Mouse (Mus musculus) heart, adult 2 months (tissue): ENCODE results near the gene Fam24a. TPM values are rescaled to one million over a fixed set of nuclear protein-coding genes. Genes with fewer than 3 reads are reported as not detected.
A peak's percentile ranks its signal among the peaks of the same experiment; 100 is the strongest.

ENCODE experiments used
- DNase-seq, 2 experiments: peaks; one replicate each; pipeline ENCODE4 v3.0.0; 2021
- H3K27ac ChIP-seq: fragments of 200-600 bp; 2 replicates; pipeline ENCODE4 v1.8.1; 2022
- H3K27me3 ChIP-seq: fragments of 200-500 bp; 2 replicates; pipeline ENCODE4 v1.6.1; 2012; ENCODE audit warnings: mild to moderate bottlenecking, low read length, inconsistent platforms, mixed read lengths; ENCODE audit not compliant: control insufficient read depth, insufficient read depth
- H3K36me3 ChIP-seq: fragments of 200-500 bp; 2 replicates; pipeline ENCODE4 v1.6.1; 2012; ENCODE audit warnings: low read length, inconsistent platforms; ENCODE audit not compliant: control insufficient read depth, insufficient read depth
- H3K4me1 ChIP-seq: fragments of 200-500 bp; 2 replicates; pipeline ENCODE4 v1.6.1; 2011; ENCODE audit warnings: low read length; ENCODE audit not compliant: control insufficient read depth, insufficient read depth
- H3K4me3 ChIP-seq: fragments of 200-600 bp; 2 replicates; pipeline ENCODE4 v1.8.1; 2022
- H3K79me2 ChIP-seq: fragments of 200-500 bp; replicated peaks from 2 replicates; pipeline ENCODE4 v1.6.1; 2012; ENCODE audit warnings: mild to moderate bottlenecking, inconsistent platforms, low read length, moderate library complexity, mixed read lengths; ENCODE audit not compliant: control insufficient read depth, insufficient read depth
- H3K9ac ChIP-seq: fragments of 200-500 bp; 2 replicates; pipeline ENCODE4 v1.6.1; 2012; ENCODE audit warnings: low read depth, mild to moderate bottlenecking, control low read depth, inconsistent platforms, low read length, mixed read lengths
- CTCF ChIP-seq: fragments of 200-600 bp; IDR thresholded peaks from 2 replicates; pipeline ENCODE4 v1.8.1; 2022; ENCODE audit warnings: antibody characterized with exemption, mild to moderate bottlenecking, moderate library complexity
- EP300 ChIP-seq: fragments of 200-500 bp; IDR thresholded peaks from 2 replicates; pipeline ENCODE4 v1.6.1; 2011; ENCODE audit warnings: low read depth, low read length, control low read depth; ENCODE audit not compliant: insufficient read depth
- POLR2A ChIP-seq: fragments of 200-500 bp; IDR thresholded peaks from 2 replicates; pipeline ENCODE4 v1.6.1; 2011; ENCODE audit warnings: mild to moderate bottlenecking, low read depth, low read length, control low read depth; ENCODE audit not compliant: insufficient read depth
- WGBS: fragments of 180-500 bp; shearing (Covaris S2); methylation state at CpG from one replicate; pipeline ENCODE4 v1.1.7; 2018; 5-methylcytosine and 5-hydroxymethylcytosine counted together
- intact Hi-C: fragments of 180-260 bp; cut with DNase I; formaldehyde crosslinking; loops from one replicate; pipeline ENCODE4 v1.15.1; 2025
- polyA plus RNA-seq: library from polyadenylated mRNA; depleted of rRNA; stranded (reverse); fragments of >200 nt; gene quantifications from 2 replicates; pipeline ENCODE4 v1.2.3, GENCODE M21; 2012; rRNA removed
- total RNA-seq, 2 experiments: library from RNA; stranded (reverse); gene quantifications; 2 replicates each; pipeline ENCODE4 v1.2.3; 2021

The Fam24a gene
- total and polyA plus RNA-seq, 3 experiments = not detected

GRCm38 (mm10) chr7:131370648-131371469 lies 37.2 kb downstream of the Fam24a start, which contains the start of gene Pstk:
Gene Pstk (plus strand): TSS chr7:131371141.
- H3K4me1 ChIP-seq = peaks cover 5% of the 10 kb centered on the region
- peak within 1 kb of the TSS; percentile 91 for H3K9ac ChIP-seq
- peak; percentile 93 to 95 for DNase-seq
- H3K79me2 ChIP-seq = no peaks in the 10 kb centered on the region
- H3K27ac ChIP-seq = peak within 1 kb of the TSS; percentile 96
- intact Hi-C loops = loop anchor here (5.0 kb wide), 1 partner anchor 511 kb away; no protein-coding TSS in a partner anchor
- peak; percentile 93 for TF ChIP-seq POLR2A
- 0 out of 2 replicates have a peak, but pooled peaks have one; percentile 27 for TF ChIP-seq EP300
- TF ChIP-seq CTCF = peak; percentile 99
- H3K27me3 ChIP-seq = no peaks in the 10 kb centered on the region
- WGBS = 4% methylated on average over 47 of the region's 47 CpGs
- peak within 1 kb of the TSS; percentile 63 for H3K4me3 ChIP-seq
- H3K36me3 ChIP-seq = peaks cover 4% of the 10 kb centered on the region

- no peak for DNase-seq
- peaks cover 4% of the 10 kb centered on the region for H3K36me3 ChIP-seq
- peaks cover 5% of the 10 kb centered on the region for H3K4me1 ChIP-seq
- peak overlapping the region; percentile 91 for H3K9ac ChIP-seq
- H3K79me2 ChIP-seq = no peaks in the 10 kb centered on the region
- 2% methylated on average over 9 of the region's 9 CpGs for WGBS
- H3K4me3 ChIP-seq = peak overlapping the region; percentile 63
- H3K27ac ChIP-seq = peak overlapping the region; percentile 96
- TF ChIP-seq POLR2A (no peak), CTCF (no peak), EP300 (no peak)
- H3K27me3 ChIP-seq = no peaks in the 10 kb centered on the region
- intact Hi-C loops = loop anchor here (5.0 kb wide), 1 partner anchor 511 kb away; no protein-coding TSS in a partner anchor
These were observed 37.8 kb downstream of the Fam24a start for GRCm38 (mm10) chr7:131371470-131371860.

- intact Hi-C loops = loop anchor here (5.0 kb wide), 1 partner anchor 510 kb away; no protein-coding TSS in a partner anchor
- DNase-seq = no peak
- peaks cover 4% of the 10 kb centered on the region for H3K36me3 ChIP-seq
- no peak for TF ChIP-seq POLR2A
- 0 out of 2 replicates have a peak, but pooled peaks have one; percentile 9 for TF ChIP-seq CTCF
- no peaks in the 10 kb centered on the region for H3K79me2 ChIP-seq
- H3K27me3 ChIP-seq = no peaks in the 10 kb centered on the region
- H3K9ac ChIP-seq = no peak overlapping the region
- H3K4me3 ChIP-seq = peak overlapping the region; percentile 63
- no peak overlapping the region; the same call in 1 of the 2 replicates for H3K27ac ChIP-seq
- WGBS = 72% methylated on average over 9 of the region's 9 CpGs
- peaks cover 5% of the 10 kb centered on the region for H3K4me1 ChIP-seq
These were observed 38.4 kb downstream of the Fam24a start for GRCm38 (mm10) chr7:131371880-131372651.

Other genes with a start within 250 kb of the Fam24a start
- not detected for gene 4933402N03Rik, start 187.6 kb upstream of the Fam24a start, total RNA-seq
- gene 4933402N03Rik, start 187.6 kb upstream of the Fam24a start, polyA plus RNA-seq = not detected in 2 replicates
- 10 to 100 TPM in 1 of 2 experiments, 1 to 10 TPM in 1; 9.9 to 10.3 TPM for gene 5430419D17Rik, start 159.5 kb upstream of the Fam24a start, total RNA-seq
- 0.61 and 1.1 TPM in 2 replicates for gene 5430419D17Rik, start 159.5 kb upstream of the Fam24a start, polyA plus RNA-seq
- under 1 TPM; 0.21 to 0.32 TPM for gene Cuzd1, start 11.6 kb upstream of the Fam24a start, total RNA-seq
- 0.64 and 0.79 TPM in 2 replicates for gene Cuzd1, start 11.6 kb upstream of the Fam24a start, polyA plus RNA-seq
- gene Fam24b, start 4.3 kb upstream of the Fam24a start, total RNA-seq = not detected
- gene Fam24b, start 4.3 kb upstream of the Fam24a start, polyA plus RNA-seq = not detected in 2 replicates
- 10 to 100 TPM in 1 of 2 experiments, 1 to 10 TPM in 1; 9.7 to 17.1 TPM for gene 2310057M21Rik, start 28.9 kb downstream of the Fam24a start, total RNA-seq
- 6.2 and 8.1 TPM in 2 replicates for gene 2310057M21Rik, start 28.9 kb downstream of the Fam24a start, polyA plus RNA-seq
- 10 to 100 TPM; 35.0 to 43.4 TPM for gene Pstk, start 37.3 kb downstream of the Fam24a start, total RNA-seq
- 59.5 and 61.9 TPM in 2 replicates for gene Pstk, start 37.3 kb downstream of the Fam24a start, polyA plus RNA-seq
- gene Ikzf5, start 76.7 kb downstream of the Fam24a start, total RNA-seq = 10 to 100 TPM; 33.5 to 39.5 TPM
- 9.9 and 17.0 TPM in 2 replicates for gene Ikzf5, start 76.7 kb downstream of the Fam24a start, polyA plus RNA-seq
- gene Acadsb, start 76.7 kb downstream of the Fam24a start, total RNA-seq = 100 to 1,000 TPM; 233 to 264 TPM
- gene Acadsb, start 76.7 kb downstream of the Fam24a start, polyA plus RNA-seq = 22.7 and 67.6 TPM in 2 replicates
- not detected for gene Hmx3, start 209.0 kb downstream of the Fam24a start, total RNA-seq
- gene Hmx3, start 209.0 kb downstream of the Fam24a start, polyA plus RNA-seq = not detected in 2 replicates
- gene Hmx2, start 214.9 kb downstream of the Fam24a start, total RNA-seq = not detected
- not detected in 2 replicates for gene Hmx2, start 214.9 kb downstream of the Fam24a start, polyA plus RNA-seq
- gene Bub3, start 226.4 kb downstream of the Fam24a start, total RNA-seq = 10 to 100 TPM; 25.0 to 29.8 TPM
- gene Bub3, start 226.4 kb downstream of the Fam24a start, polyA plus RNA-seq = 34.5 and 57.8 TPM in 2 replicates